1 mouse cellular context compared by ENCODE assay signal in the genomic region with DNA sequence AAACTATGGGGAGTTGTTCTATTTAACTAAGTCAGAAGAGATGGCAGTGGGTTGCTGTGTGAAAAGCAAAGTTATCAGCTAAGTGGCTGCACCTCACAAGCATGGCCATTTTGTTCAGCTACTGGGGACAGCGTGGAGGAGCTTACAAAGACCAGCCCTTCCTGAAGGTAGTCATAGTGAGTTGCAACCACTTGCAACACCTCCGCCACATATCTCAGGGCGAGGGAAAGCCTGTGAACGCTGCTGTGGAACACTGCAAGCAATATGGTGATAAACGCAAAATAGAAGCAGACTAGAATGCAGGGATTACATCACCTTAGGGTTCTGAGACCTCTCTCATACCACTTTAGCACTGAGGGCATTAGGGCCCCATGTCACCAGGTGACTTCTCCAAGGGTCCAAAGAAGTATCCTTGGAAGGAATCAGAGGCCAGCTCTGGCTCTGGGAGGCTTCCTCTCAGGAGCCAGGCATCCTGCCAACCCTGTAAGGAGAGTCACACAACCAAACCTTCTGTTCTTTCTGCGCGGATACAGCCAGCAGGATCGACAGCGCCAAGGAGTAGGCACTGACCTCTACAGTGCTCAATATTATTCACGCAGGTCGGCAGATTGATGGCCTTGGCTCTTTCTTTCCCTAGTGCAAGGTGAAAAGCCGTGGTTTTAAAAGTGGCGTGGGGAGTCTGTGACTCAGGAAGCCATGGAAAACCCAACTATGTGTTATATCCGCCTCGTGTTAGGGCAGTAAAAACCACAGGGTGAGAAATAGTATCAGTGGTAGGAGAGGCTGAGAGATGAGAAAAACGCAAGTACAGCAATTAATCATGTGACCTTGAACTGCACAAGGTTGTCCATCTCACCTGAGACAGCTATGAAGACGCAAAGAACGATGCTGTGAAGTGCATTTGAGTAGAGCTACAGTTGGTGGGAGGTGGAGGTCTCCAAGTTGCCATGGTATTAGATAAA.
A peak's percentile ranks its signal among the peaks of the same experiment; 100 is the strongest.
TF ChIP-seq lines count a peak whose summit lies in the region.

No protein-coding gene starts in this region.

TF ChIP-seq in CH12.LX, 34 proteins besides CTCF, POLR2A, EP300 and RAD21 (continued from another document):
- TF ChIP-seq USF2 (conservative IDR thresholded peaks at IDR 0.05; ENCODE audit: low read depth, low read length) (peak; percentile 61), RCOR1 (conservative IDR thresholded peaks at IDR 0.05; ENCODE audit: low read depth, low read length) (no peak), MYC (IDR thresholded peaks at IDR 0.05; ENCODE audit: low read depth, low read length) (0 out of 2 replicates have a peak, but pooled peaks have one; percentile 56), MEF2A (IDR thresholded peaks at IDR 0.05; ENCODE audit: borderline replicate concordance, low read depth, low read length) (peak; percentile 21; the same call in 1 of the 2 replicates), KAT2A (IDR thresholded peaks at IDR 0.05; ENCODE audit: insufficient replicate concordance, low read length) (no peak), IRF4 (IDR thresholded peaks at IDR 0.05; ENCODE audit: low read depth, low read length) (peak; percentile 21; the same call in 1 of the 2 replicates), PAX5 (IDR thresholded peaks at IDR 0.05; ENCODE audit: low read length) (no peak), TCF12 (IDR thresholded peaks at IDR 0.05; ENCODE audit: low read depth, low read length) (no peak), BHLHE40 (IDR thresholded peaks at IDR 0.05; ENCODE audit: low read depth, low read length) (peak; percentile 80)
TF ChIP-seq in CH12.LX: peak in this region for 9.
